Mouse (Mus musculus): Measurements from ENCODE around the gene Col5a1. TPM values are rescaled to one million over a fixed set of nuclear protein-coding genes. Genes with fewer than 3 reads are reported as not detected.
A peak's percentile ranks its signal among the peaks of the same experiment; 100 is the strongest.

Col5a1 gene
- total RNA-seq (2014; fragmentation: Nextera tagmentation) (0.30 and 2.7 TPM in 2 replicates), total RNA-seq (2017) (0.17 and 1.0 TPM in 2 replicates), polyA plus RNA-seq (2012) (1.8 and 1.9 TPM in 2 replicates)

DNA sequence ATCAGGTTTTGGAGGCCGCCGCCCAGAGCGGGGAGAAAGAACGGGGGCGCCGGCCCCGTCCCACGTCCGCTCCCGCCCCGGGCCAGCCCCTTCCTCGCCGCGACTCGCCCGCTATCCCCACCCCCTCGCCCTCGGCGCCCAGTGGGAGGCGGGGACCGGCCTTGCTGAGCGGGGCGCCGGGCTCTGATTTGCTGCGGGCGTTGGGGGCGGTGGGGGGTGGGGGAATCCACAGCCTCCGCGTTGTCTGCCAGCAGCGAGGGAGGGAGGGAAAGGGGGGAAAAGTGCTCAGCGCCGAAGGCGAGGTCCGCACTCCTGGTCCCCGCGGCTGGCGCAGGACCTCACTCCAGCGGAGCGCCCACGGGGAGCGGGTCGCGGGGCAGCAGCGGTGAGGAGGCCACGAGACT is at the start of gene Col5a1:
Gene Col5a1 (plus strand): TSS at position 278 of the 404 bp plus-strand sequence.
- ATAC-seq (ENCODE audit: extremely low read depth, insufficient number of reproducible peaks, low FRiP score, poor library complexity, severe bottlenecking) (no peak), DNase-seq (ENCODE audit: low spot score) (no peak)
- TF ChIP-seq GATA1 (IDR thresholded peaks at IDR 0.05; ENCODE audit: borderline replicate concordance, low read length), result no peak
- TF ChIP-seq CTCF (IDR thresholded peaks at IDR 0.05; ENCODE audit: low read depth, low read length), result no peak
- TF ChIP-seq GATA2 (IDR thresholded peaks at IDR 0.05; ENCODE audit: borderline replicate concordance, low read depth, low read length), result no peak
- TF ChIP-seq POLR2AphosphoS5 (IDR thresholded peaks at IDR 0.05; ENCODE audit: insufficient replicate concordance, low read depth, low read length), result no peak
- no peak for TF ChIP-seq TAL1 (conservative IDR thresholded peaks at IDR 0.05; ENCODE audit: low read depth, low read length)
- Histone ChIP-seq H3K4me1 (ENCODE audit: insufficient read depth, low read depth, low read length) (peaks cover 5% of the 10 kb centered on the region), H3K36me3 (replicated peaks) (no peaks in the 10 kb centered on the region), H3K4me3 (ENCODE audit: low read depth, low read length) (peak within 1 kb of the TSS; percentile 15; the same call in 1 of the 2 replicates), H3K27me3 (ENCODE audit: insufficient read depth, low read length) (peaks cover 64% of the 10 kb centered on the region), H3K9me3 (replicated peaks) (no peaks in the 10 kb centered on the region; the same call in 1 of the 2 replicates)

DNA sequence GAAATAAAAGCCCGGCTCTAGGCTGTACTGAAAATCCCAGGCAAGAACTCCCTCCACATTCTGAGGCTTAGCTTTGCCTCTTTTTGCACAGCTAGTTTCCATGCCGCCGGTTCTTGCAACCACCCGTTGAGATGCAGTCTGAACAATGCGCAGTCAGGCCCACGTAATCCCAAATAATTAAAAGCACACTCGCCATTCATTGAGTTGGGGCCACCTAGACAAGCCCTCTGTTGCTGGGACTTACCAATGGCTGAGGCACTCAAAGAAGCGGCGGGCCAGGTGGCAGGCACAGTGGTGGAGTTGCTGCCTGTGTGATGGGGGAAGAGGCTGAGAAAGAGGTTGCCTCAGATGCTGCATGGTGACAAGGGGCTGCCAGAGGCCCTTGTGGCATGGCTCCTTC is 48.1 kb upstream of the Col5a1 start:
- H3K27me3 ChIP-seq (ENCODE audit: insufficient read depth, low read length), result peaks cover 14% of the 10 kb centered on the region
- no peaks in the 10 kb centered on the region for H3K4me1 ChIP-seq (ENCODE audit: insufficient read depth, low read depth, low read length)
- TF ChIP-seq POLR2AphosphoS5 (IDR thresholded peaks at IDR 0.05; ENCODE audit: insufficient replicate concordance, low read depth, low read length), result no peak
- TF ChIP-seq TAL1 (conservative IDR thresholded peaks at IDR 0.05; ENCODE audit: low read depth, low read length), result no peak
- TF ChIP-seq CTCF (IDR thresholded peaks at IDR 0.05; ENCODE audit: low read depth, low read length), result no peak
- no peak for TF ChIP-seq GATA1 (IDR thresholded peaks at IDR 0.05; ENCODE audit: borderline replicate concordance, low read length)
- TF ChIP-seq GATA2 (IDR thresholded peaks at IDR 0.05; ENCODE audit: borderline replicate concordance, low read depth, low read length), result no peak
- H3K4me3 ChIP-seq (ENCODE audit: low read depth, low read length), result no peak overlapping the region
- no peaks in the 10 kb centered on the region for H3K36me3 ChIP-seq (replicated peaks)
- DNase-seq (ENCODE audit: low spot score) (no peak), ATAC-seq (ENCODE audit: extremely low read depth, insufficient number of reproducible peaks, low FRiP score, poor library complexity, severe bottlenecking) (no peak)
- H3K9me3 ChIP-seq (replicated peaks), result no peaks in the 10 kb centered on the region

DNA sequence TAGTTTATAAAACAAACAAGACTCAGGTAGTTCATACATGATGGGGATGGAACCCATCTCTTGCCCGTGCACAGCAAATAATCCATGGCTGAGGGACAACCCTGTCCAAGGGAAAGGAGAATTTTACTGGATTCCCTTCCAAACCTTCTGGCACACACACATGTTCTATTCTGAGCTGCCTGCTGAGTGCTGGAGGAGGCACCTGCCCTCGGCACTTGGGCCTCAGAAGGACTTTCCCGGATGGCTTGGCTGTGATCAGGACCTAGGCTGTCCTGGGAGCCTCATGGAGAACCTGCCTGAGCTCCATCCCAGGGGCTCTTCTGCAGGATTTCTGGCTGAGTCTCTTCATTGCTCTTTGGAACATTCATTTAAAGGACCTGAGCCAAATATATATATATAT is 45.3 kb upstream of the Col5a1 start:
- H3K4me3 ChIP-seq (ENCODE audit: low read depth, low read length), result no peak overlapping the region
- no peak for ATAC-seq (ENCODE audit: extremely low read depth, insufficient number of reproducible peaks, low FRiP score, poor library complexity, severe bottlenecking)
- H3K27me3 ChIP-seq (ENCODE audit: insufficient read depth, low read length), result peaks cover 6% of the 10 kb centered on the region
- no peaks in the 10 kb centered on the region for H3K4me1 ChIP-seq (ENCODE audit: insufficient read depth, low read depth, low read length)
- H3K36me3 ChIP-seq (replicated peaks), result no peaks in the 10 kb centered on the region
- no peak for DNase-seq (ENCODE audit: low spot score)
- H3K9me3 ChIP-seq (replicated peaks), result no peaks in the 10 kb centered on the region
- TF ChIP-seq GATA1 (IDR thresholded peaks at IDR 0.05; ENCODE audit: borderline replicate concordance, low read length) (no peak), GATA2 (IDR thresholded peaks at IDR 0.05; ENCODE audit: borderline replicate concordance, low read depth, low read length) (no peak), CTCF (IDR thresholded peaks at IDR 0.05; ENCODE audit: low read depth, low read length) (no peak), POLR2AphosphoS5 (IDR thresholded peaks at IDR 0.05; ENCODE audit: insufficient replicate concordance, low read depth, low read length) (no peak), TAL1 (conservative IDR thresholded peaks at IDR 0.05; ENCODE audit: low read depth, low read length) (no peak)

DNA sequence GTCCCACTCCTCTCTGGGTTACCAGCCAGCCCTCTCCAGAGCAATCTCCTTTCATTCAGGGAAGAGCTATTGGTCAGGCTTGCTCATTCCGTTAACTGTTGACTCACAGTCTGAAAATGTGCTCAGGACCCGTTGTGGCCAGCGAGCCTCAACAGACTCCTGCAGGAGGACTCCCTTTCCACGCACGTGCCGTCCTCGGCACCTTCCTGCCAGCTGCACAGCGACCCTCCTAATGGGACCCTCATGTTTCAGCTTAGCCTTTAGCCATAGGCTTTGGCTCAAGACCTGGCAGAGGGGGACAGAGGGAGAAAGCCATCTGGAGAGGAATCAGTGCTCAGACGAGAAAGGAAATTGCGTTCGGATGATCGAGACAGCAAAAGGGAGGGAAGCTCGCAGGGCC is 43.3 kb upstream of the Col5a1 start:
- H3K27me3 ChIP-seq (ENCODE audit: insufficient read depth, low read length), result no peaks in the 10 kb centered on the region; the same call in 1 of the 2 replicates
- no peaks in the 10 kb centered on the region for H3K4me1 ChIP-seq (ENCODE audit: insufficient read depth, low read depth, low read length)
- DNase-seq (ENCODE audit: low spot score) (no peak), ATAC-seq (ENCODE audit: extremely low read depth, insufficient number of reproducible peaks, low FRiP score, poor library complexity, severe bottlenecking) (no peak)
- no peaks in the 10 kb centered on the region for H3K9me3 ChIP-seq (replicated peaks)
- no peak overlapping the region for H3K4me3 ChIP-seq (ENCODE audit: low read depth, low read length)
- TF ChIP-seq CTCF (IDR thresholded peaks at IDR 0.05; ENCODE audit: low read depth, low read length) (no peak), TAL1 (conservative IDR thresholded peaks at IDR 0.05; ENCODE audit: low read depth, low read length) (no peak), GATA1 (IDR thresholded peaks at IDR 0.05; ENCODE audit: borderline replicate concordance, low read length) (no peak), GATA2 (IDR thresholded peaks at IDR 0.05; ENCODE audit: borderline replicate concordance, low read depth, low read length) (no peak), POLR2AphosphoS5 (IDR thresholded peaks at IDR 0.05; ENCODE audit: insufficient replicate concordance, low read depth, low read length) (no peak)
- H3K36me3 ChIP-seq (replicated peaks), result no peaks in the 10 kb centered on the region

DNA sequence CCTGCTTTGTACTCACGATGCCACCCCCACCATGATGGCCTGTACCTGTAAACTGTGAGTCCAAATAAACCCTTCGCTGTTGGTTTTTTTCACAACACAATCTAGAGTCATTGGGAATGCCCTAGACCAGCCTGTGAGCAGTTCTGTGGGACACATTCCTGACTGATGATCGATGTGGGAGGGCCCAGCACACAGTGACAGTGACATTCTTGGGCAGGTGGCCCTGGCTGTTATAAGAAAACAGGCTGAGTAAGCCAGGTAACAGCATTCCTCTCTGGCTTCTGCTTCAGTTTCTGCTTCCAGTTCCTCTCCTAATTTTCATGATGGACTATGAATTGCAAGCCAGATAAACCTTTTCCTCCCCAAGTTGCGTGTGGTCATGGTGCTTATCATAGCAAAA is 41.3 kb upstream of the Col5a1 start:
- no peak for ATAC-seq (ENCODE audit: extremely low read depth, insufficient number of reproducible peaks, low FRiP score, poor library complexity, severe bottlenecking)
- peaks cover 4% of the 10 kb centered on the region for H3K27me3 ChIP-seq (ENCODE audit: insufficient read depth, low read length)
- H3K36me3 ChIP-seq (replicated peaks), result no peaks in the 10 kb centered on the region
- DNase-seq (ENCODE audit: low spot score), result no peak
- no peak for TF ChIP-seq POLR2AphosphoS5 (IDR thresholded peaks at IDR 0.05; ENCODE audit: insufficient replicate concordance, low read depth, low read length)
- no peak for TF ChIP-seq GATA1 (IDR thresholded peaks at IDR 0.05; ENCODE audit: borderline replicate concordance, low read length)
- no peak for TF ChIP-seq GATA2 (IDR thresholded peaks at IDR 0.05; ENCODE audit: borderline replicate concordance, low read depth, low read length)
- no peak for TF ChIP-seq CTCF (IDR thresholded peaks at IDR 0.05; ENCODE audit: low read depth, low read length)
- no peak for TF ChIP-seq TAL1 (conservative IDR thresholded peaks at IDR 0.05; ENCODE audit: low read depth, low read length)
- H3K4me1 ChIP-seq (ENCODE audit: insufficient read depth, low read depth, low read length), result no peaks in the 10 kb centered on the region
- no peaks in the 10 kb centered on the region for H3K9me3 ChIP-seq (replicated peaks)
- H3K4me3 ChIP-seq (ENCODE audit: low read depth, low read length), result no peak overlapping the region

DNA sequence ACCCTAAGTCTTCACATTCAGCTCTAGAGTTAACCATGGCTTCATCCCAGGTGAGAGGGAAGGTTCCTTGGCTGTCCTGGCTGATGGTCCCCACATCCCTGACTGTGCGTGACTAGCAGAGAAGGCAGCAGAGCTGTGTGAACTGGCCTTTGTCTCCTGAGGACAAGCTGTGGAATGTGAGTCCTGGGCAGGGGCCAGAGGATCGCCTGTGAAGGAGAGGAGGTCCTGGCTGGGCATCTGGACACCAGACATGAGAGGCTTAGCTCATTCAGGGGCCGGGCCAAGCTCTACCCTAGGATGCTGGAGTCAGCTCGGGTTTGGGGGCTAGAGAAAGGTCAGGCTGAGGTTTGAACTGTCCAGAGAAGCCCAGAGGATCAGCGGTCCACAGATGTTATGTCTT is 39.2 kb upstream of the Col5a1 start:
- Histone ChIP-seq H3K27me3 (ENCODE audit: insufficient read depth, low read length) (peaks cover 5% of the 10 kb centered on the region), H3K4me3 (ENCODE audit: low read depth, low read length) (no peak overlapping the region)
- ATAC-seq (ENCODE audit: extremely low read depth, insufficient number of reproducible peaks, low FRiP score, poor library complexity, severe bottlenecking), result no peak

More for the DNA sequence above, 39.2 kb upstream of the Col5a1 start:
- H3K9me3 ChIP-seq (replicated peaks), result no peaks in the 10 kb centered on the region
- no peak for TF ChIP-seq GATA2 (IDR thresholded peaks at IDR 0.05; ENCODE audit: borderline replicate concordance, low read depth, low read length)
- TF ChIP-seq GATA1 (IDR thresholded peaks at IDR 0.05; ENCODE audit: borderline replicate concordance, low read length), result no peak
- no peak for TF ChIP-seq CTCF (IDR thresholded peaks at IDR 0.05; ENCODE audit: low read depth, low read length)
- TF ChIP-seq POLR2AphosphoS5 (IDR thresholded peaks at IDR 0.05; ENCODE audit: insufficient replicate concordance, low read depth, low read length), result no peak
- no peak for TF ChIP-seq TAL1 (conservative IDR thresholded peaks at IDR 0.05; ENCODE audit: low read depth, low read length)
- H3K36me3 ChIP-seq (replicated peaks), result no peaks in the 10 kb centered on the region
- DNase-seq (ENCODE audit: low spot score), result no peak
- H3K4me1 ChIP-seq (ENCODE audit: insufficient read depth, low read depth, low read length), result no peaks in the 10 kb centered on the region
